Mouse (Mus musculus) frontal cortex, postnatal 36 days (tissue): ENCODE measurements at regions not wholly inside any gene's neighbourhood (a gene's known extent, or its start where the extent isn't known, plus 50 kb on each side); places are given as distances from the start of the nearest gene placed in this dataset.
A peak's percentile ranks its signal among the peaks of the same experiment; 100 is the strongest.
"Not testable (repeated sequence)": the region's sequence is repeated elsewhere in the genome, so short reads cannot be mapped to it uniquely, and the experiment has no call there.

ENCODE experiments used
- DNase-seq, 2 experiments: peaks; one replicate each; pipeline ENCODE4 v3.0.0; 2022; ENCODE audit warnings: low spot score in 2 of 2

GRCm38 (mm10) chr5:134046086-134046485 is 53.4 kb upstream of the Castor2 start:
- DNase-seq, result no peak

- DNase-seq, result not testable (repeated sequence)
Measured at GRCm38 (mm10) chr5:134042938-134043337, 56.6 kb upstream of the Castor2 start.

- DNase-seq, result peak in 1 of 2 experiments; percentile 32
Measured at GRCm38 (mm10) chr5:134027316-134027966, 72.1 kb upstream of the Castor2 start.

- DNase-seq, result no peak
Measured at GRCm38 (mm10) chr5:134019651-134020432, 79.7 kb upstream of the Castor2 start.

- peak; percentile 11 to 13 for DNase-seq
Measured at GRCm38 (mm10) chr5:134014257-134015163, 85.0 kb upstream of the Castor2 start.

- no peak for DNase-seq
Measured at GRCm38 (mm10) chr5:134013206-134013605, 86.3 kb upstream of the Castor2 start.

- DNase-seq, result no peak
Measured at GRCm38 (mm10) chr5:134009843-134010242, 89.7 kb upstream of the Castor2 start.

- no peak for DNase-seq
Measured at GRCm38 (mm10) chr5:134007127-134007771, 92.3 kb upstream of the Castor2 start.

- DNase-seq, result peak; percentile 85 to 90
Measured at GRCm38 (mm10) chr5:134006470-134007126, 92.9 kb upstream of the Castor2 start.

- DNase-seq, result no peak
Measured at GRCm38 (mm10) chr5:134006001-134006400, 93.5 kb upstream of the Castor2 start.

GRCm38 (mm10) chr5:134000100-134000499 is 99.4 kb upstream of the Castor2 start:
- DNase-seq, result no peak

GRCm38 (mm10) chr5:133999698-134000097 is 99.8 kb upstream of the Castor2 start:
- DNase-seq, result no peak

GRCm38 (mm10) chr5:133991994-133992393 is 107.5 kb upstream of the Castor2 start:
- DNase-seq, result no peak

- DNase-seq, result peak in 1 of 2 experiments; percentile 11
Measured at GRCm38 (mm10) chr5:133991556-133991955, 108.0 kb upstream of the Castor2 start.

GRCm38 (mm10) chr5:133983249-133983966 is 116.1 kb upstream of the Castor2 start:
- no peak for DNase-seq

- DNase-seq, result no peak
Measured at GRCm38 (mm10) chr5:133970421-133970914, 129.0 kb upstream of the Castor2 start.

GRCm38 (mm10) chr5:133963301-133963700 is 136.2 kb upstream of the Castor2 start:
- DNase-seq, result no peak

GRCm38 (mm10) chr5:133940841-133941240 is 158.7 kb upstream of the Castor2 start:
- peak in 1 of 2 experiments; percentile 42 for DNase-seq

GRCm38 (mm10) chr5:133940030-133940429 is 159.5 kb upstream of the Castor2 start:
- DNase-seq, result no peak
